Mouse (Mus musculus): ENCODE data around the gene Adat2.

Gene Adat2

GRCm38 (mm10) chr10:13596866-13597265 lies 44.2 kb downstream of the Adat2 start:
- no peak for DNase-seq

GRCm38 (mm10) chr10:13597491-13597890 lies 44.8 kb downstream of the Adat2 start:
- DNase-seq: no peak

GRCm38 (mm10) chr10:13600926-13601325 lies 48.2 kb downstream of the Adat2 start:
- DNase-seq: no peak
